Mouse (Mus musculus) liver, adult 2 months (tissue): ENCODE measurements around the gene Arf6.

Experiments
- CTCF ChIP-seq: fragments of 200-500 bp; IDR thresholded peaks from 2 replicates; pipeline ENCODE4 v1.5.1; 2011; ENCODE audit warnings: low read depth, low read length, control low read depth
- POLR2A ChIP-seq: fragments of 200-500 bp; IDR thresholded peaks from 2 replicates; pipeline ENCODE4 v1.6.1; 2011; ENCODE audit warnings: low read length, control low read depth; ENCODE audit not compliant: insufficient read depth; ENCODE audit errors: extremely low read depth

DNA sequence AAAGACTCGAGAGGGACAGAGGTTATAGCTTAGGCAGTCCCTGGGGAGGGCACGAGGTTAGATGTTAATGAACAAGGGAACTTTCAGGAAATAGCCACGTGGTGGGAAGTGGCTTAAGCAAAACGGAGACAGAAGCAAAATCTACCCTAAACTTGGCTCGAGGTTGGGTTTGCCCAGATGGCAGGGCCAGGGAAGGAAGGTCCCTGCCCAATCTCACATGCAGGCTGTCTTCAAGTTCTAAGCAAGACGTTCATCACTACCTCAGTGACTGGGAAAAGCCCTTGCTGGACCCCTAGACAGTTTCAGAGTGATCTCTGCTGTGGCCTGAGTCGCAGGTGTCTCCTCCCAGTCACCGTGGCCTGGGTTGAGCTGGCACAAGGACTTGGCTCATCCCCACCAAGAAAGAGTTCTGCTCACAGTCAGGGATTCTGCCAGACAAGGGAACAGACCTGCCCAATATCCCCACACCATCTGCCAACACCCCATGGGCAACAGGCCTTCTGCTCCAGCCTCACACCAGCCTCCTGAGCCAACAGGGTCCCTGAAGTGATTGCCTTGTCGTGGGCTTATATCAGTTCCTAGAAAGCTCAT lies 45.8 kb downstream of the Arf6 start:
- TF ChIP-seq POLR2A: no peak
- no peak for TF ChIP-seq CTCF
